Mouse (Mus musculus): Measurements from ENCODE around the gene Ppp5c. TPM values are rescaled to one million over a fixed set of nuclear protein-coding genes. Genes with fewer than 3 reads are reported as not detected.

Ppp5c gene
- total and polyA plus RNA-seq, 3 experiments: 89.0 to 157 (median 104) TPM

- Histone ChIP-seq H3K27me3 (ENCODE audit: control insufficient read depth, insufficient read depth, low read length) (no peaks in the 10 kb centered on the region), H3K36me3 (ENCODE audit: control insufficient read depth, insufficient read depth, low read length) (no peaks in the 10 kb centered on the region), H3K9ac (ENCODE audit: low read depth, low read length) (no peak overlapping the region), H3K4me3 (no peak overlapping the region), H3K79me2 (replicated peaks; ENCODE audit: control insufficient read depth, insufficient read depth, low read length) (no peaks in the 10 kb centered on the region), H3K4me1 (ENCODE audit: control insufficient read depth, insufficient read depth, low read length) (peaks cover 2% of the 10 kb centered on the region; the same call in 1 of the 2 replicates), H3K27ac (no peak overlapping the region)
- DNase-seq: no peak
- WGBS: 82% methylated on average over 16 of the region's 16 CpGs
- intact Hi-C loops (cut with DNase I): no loop called here
- no peak for TF ChIP-seq CTCF (IDR thresholded peaks at IDR 0.05)
- no peak for TF ChIP-seq POLR2A (IDR thresholded peaks at IDR 0.05; ENCODE audit: insufficient read depth, low read depth, low read length)
- TF ChIP-seq EP300 (IDR thresholded peaks at IDR 0.05; ENCODE audit: insufficient read depth, low read depth, low read length): no peak
These were observed 18.3 kb downstream of the Ppp5c start for GRCm38 (mm10) chr7:17009326-17010009.

GRCm38 (mm10) chr7:17007300-17007699 is 20.4 kb downstream of the Ppp5c start:
- no peaks in the 10 kb centered on the region for H3K79me2 ChIP-seq (replicated peaks; ENCODE audit: control insufficient read depth, insufficient read depth, low read length)
- H3K36me3 ChIP-seq (ENCODE audit: control insufficient read depth, insufficient read depth, low read length): no peaks in the 10 kb centered on the region
- H3K27me3 ChIP-seq (ENCODE audit: control insufficient read depth, insufficient read depth, low read length): no peaks in the 10 kb centered on the region
- no peak for DNase-seq
- no peak overlapping the region for H3K27ac ChIP-seq
- no peak for TF ChIP-seq POLR2A (IDR thresholded peaks at IDR 0.05; ENCODE audit: insufficient read depth, low read depth, low read length)
- TF ChIP-seq EP300 (IDR thresholded peaks at IDR 0.05; ENCODE audit: insufficient read depth, low read depth, low read length): 0 out of 2 replicates have a peak, but pooled peaks have one; percentile 46
- peak; percentile 71 for TF ChIP-seq CTCF (IDR thresholded peaks at IDR 0.05)
- H3K4me1 ChIP-seq (ENCODE audit: control insufficient read depth, insufficient read depth, low read length): peaks cover 11% of the 10 kb centered on the region
- intact Hi-C loops (cut with DNase I): no loop called here
- 66% methylated on average over 4 of the region's 4 CpGs for whole genome bisulfite sequencing
- H3K4me3 ChIP-seq: no peak overlapping the region
- H3K9ac ChIP-seq (ENCODE audit: low read depth, low read length): no peak overlapping the region

DNA sequence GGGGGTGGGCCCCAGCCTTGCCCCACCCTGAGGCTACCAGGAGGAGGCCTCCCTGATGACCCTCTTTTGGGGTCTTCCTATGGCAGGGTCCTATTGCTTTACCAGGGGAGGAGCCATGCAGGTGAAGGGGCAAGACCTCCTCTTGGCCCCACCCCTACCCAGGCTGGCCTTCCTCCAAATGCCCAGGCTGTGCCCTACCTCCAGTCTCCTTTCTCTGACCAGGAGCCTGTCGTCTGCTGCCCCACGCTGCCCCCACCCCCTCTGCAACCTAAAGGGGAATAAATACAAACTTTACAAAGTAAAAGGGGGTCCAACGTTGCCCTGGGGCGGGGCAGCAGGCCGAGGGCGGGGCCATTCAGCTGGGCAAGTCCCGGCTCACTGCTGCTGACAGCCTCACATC is 23.0 kb downstream of the Ppp5c start:
- DNase-seq: no peak
- Histone ChIP-seq H3K4me1 (ENCODE audit: control insufficient read depth, insufficient read depth, low read length) (peaks cover 9% of the 10 kb centered on the region), H3K79me2 (replicated peaks; ENCODE audit: control insufficient read depth, insufficient read depth, low read length) (no peaks in the 10 kb centered on the region), H3K27me3 (ENCODE audit: control insufficient read depth, insufficient read depth, low read length) (no peaks in the 10 kb centered on the region), H3K4me3 (no peak overlapping the region), H3K27ac (no peak overlapping the region), H3K36me3 (ENCODE audit: control insufficient read depth, insufficient read depth, low read length) (no peaks in the 10 kb centered on the region), H3K9ac (ENCODE audit: low read depth, low read length) (no peak overlapping the region)
- TF ChIP-seq POLR2A (IDR thresholded peaks at IDR 0.05; ENCODE audit: insufficient read depth, low read depth, low read length) (no peak), EP300 (IDR thresholded peaks at IDR 0.05; ENCODE audit: insufficient read depth, low read depth, low read length) (no peak), CTCF (IDR thresholded peaks at IDR 0.05) (no peak)
- WGBS: 71% methylated on average over 7 of the region's 7 CpGs
- intact Hi-C loops (cut with DNase I): no loop called here

GRCm38 (mm10) chr7:17003230-17003960 is 24.3 kb downstream of the Ppp5c start:
- no peak for TF ChIP-seq EP300 (IDR thresholded peaks at IDR 0.05; ENCODE audit: insufficient read depth, low read depth, low read length)
- no peak for TF ChIP-seq POLR2A (IDR thresholded peaks at IDR 0.05; ENCODE audit: insufficient read depth, low read depth, low read length)
- no peak for TF ChIP-seq CTCF (IDR thresholded peaks at IDR 0.05)
- intact Hi-C loops (cut with DNase I): loop anchor here (2.0 kb wide), 1 partner anchor 23 kb away; the partner anchor contains the start of gene Ppp5c
- Histone ChIP-seq H3K27me3 (ENCODE audit: control insufficient read depth, insufficient read depth, low read length) (no peaks in the 10 kb centered on the region), H3K36me3 (ENCODE audit: control insufficient read depth, insufficient read depth, low read length) (no peaks in the 10 kb centered on the region), H3K4me1 (ENCODE audit: control insufficient read depth, insufficient read depth, low read length) (peaks cover 12% of the 10 kb centered on the region), H3K9ac (ENCODE audit: low read depth, low read length) (no peak overlapping the region), H3K79me2 (replicated peaks; ENCODE audit: control insufficient read depth, insufficient read depth, low read length) (no peaks in the 10 kb centered on the region), H3K4me3 (no peak overlapping the region), H3K27ac (no peak overlapping the region)
- WGBS: 46% methylated on average over 7 of the region's 7 CpGs
- no peak for DNase-seq

DNA sequence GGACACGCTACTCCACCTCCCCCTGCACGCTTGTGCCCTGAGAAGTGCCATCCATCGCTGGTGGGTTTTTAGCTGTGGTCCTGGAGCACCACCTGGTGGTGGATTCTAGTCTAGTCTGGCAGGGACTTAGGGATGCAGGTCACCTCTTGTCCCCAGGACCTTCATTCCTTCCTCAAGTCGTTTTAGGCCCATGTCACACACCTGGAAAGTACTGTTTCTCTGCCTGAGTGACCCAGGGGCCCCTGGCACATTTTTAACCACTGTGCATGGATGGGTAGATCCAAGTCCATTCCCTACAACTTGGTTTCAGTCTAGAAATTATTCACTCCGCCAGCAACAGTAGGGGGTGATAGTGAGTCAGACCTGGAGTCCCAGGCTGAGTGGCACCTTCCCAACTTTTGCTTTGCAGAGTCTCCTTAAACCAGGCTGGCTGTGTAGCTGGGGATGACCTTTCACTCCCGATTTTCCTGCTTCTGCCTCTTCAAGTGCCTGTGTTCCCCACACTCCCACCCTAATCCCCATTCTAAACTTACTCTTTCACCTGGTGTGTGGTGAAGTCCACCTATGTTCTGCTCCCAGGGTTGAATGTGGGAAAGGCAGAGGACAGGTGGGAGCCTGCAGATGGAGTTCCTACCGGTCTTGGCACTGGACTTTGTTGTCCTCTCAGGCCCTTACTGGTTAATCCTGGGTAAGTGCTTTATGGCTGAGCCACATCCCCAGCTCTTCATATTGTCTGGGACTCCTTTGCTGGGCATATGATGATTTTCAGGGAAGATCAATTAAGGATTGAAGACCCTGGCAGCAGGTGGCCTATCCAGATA is 25.1 kb downstream of the Ppp5c start:
- Histone ChIP-seq H3K4me1 (ENCODE audit: control insufficient read depth, insufficient read depth, low read length) (peaks cover 12% of the 10 kb centered on the region), H3K4me3 (no peak overlapping the region), H3K79me2 (replicated peaks; ENCODE audit: control insufficient read depth, insufficient read depth, low read length) (no peaks in the 10 kb centered on the region), H3K9ac (ENCODE audit: low read depth, low read length) (no peak overlapping the region), H3K27me3 (ENCODE audit: control insufficient read depth, insufficient read depth, low read length) (no peaks in the 10 kb centered on the region), H3K36me3 (ENCODE audit: control insufficient read depth, insufficient read depth, low read length) (no peaks in the 10 kb centered on the region), H3K27ac (peak overlapping the region; percentile 40)
- WGBS: 13% methylated on average over 7 of the region's 7 CpGs
- intact Hi-C loops (cut with DNase I): loop anchor here (1.0 to 2.0 kb wide), 5 partner anchors 24 to 70 kb away; partner anchors contain the start of gene Ppp5c
- TF ChIP-seq POLR2A (IDR thresholded peaks at IDR 0.05; ENCODE audit: insufficient read depth, low read depth, low read length) (no peak), EP300 (IDR thresholded peaks at IDR 0.05; ENCODE audit: insufficient read depth, low read depth, low read length) (peak; percentile 85), CTCF (IDR thresholded peaks at IDR 0.05) (peak; percentile 89)
- DNase-seq: peak; percentile 75 to 82

All from heart, adult 2 months (tissue).